Mouse (Mus musculus): Measurements from ENCODE around the gene Rasgrp1.

Gene Rasgrp1

GRCm38 (mm10) chr2:117342547-117343239, at the start of gene Rasgrp1:
Gene Rasgrp1 (minus strand): TSS chr2:117343001.
- DNase-seq (ENCODE audit: low spot score), result peak; percentile 10

DNA sequence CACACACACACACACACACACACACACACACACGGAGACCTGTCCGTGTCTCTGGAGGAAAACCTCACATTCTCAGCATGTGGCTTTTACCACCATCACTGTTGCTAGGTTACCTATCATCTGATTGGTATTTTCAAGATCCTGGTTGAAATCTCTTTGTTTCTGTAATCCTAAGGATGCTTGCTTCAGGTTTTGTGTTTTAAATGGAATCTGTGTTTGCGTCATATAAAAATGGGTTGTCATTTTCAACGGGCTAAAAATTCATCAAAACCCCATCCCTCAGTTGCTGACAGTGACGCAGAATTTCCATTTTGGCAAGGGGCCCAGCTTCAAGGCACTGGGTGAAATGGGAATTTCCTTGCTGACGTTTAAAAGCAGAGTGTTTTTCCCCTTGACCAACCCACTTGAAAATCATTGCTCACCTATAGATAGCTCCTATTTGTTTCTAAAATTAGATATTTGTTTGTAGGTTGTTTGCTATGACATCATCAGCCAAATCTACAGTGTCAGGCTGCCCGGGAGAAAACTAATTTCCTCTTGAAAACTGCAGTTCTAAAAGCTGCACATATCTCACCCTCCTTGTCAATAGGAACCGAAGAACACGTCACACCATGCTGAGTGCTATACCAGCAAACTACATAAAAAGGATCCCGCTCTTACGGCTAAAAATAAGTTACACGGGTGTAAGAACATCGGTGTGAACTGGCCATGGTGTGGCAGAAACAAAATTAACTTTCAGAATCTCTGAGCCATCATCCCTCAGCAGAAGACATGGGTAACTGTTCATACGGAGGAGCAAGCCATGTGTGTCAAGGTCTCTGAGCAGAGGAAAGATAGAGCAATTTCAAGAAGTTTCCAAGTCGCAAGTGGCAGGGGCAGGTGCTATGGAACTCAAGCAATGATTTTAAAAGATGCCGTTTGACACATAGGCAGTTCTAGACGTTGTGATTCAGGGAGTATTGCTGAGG, 47.4 kb upstream of the Rasgrp1 start:
- DNase-seq (ENCODE audit: low spot score), result no peak

DNA sequence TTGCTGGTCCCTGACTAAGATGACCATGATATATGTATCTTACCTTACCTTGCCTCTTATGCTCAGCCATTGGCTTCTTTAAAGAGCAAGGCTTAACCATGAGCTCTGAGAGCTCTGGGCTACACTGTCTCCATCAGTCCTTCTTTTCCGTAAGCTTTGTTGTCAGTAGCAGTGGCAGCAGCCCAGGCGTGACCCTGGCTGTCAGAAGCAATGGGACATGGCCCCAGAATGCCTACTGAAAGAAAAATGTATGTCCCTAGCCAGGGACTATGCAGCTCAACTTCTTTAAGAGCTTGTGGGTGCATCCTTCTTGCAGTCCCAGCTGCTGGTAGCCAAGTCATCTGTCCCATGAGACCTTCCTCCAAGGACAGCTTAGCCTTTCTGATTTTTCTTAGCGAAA, 46.7 kb upstream of the Rasgrp1 start:
- no peak for DNase-seq (ENCODE audit: low spot score)

GRCm38 (mm10) chr2:117388121-117388520, 45.3 kb upstream of the Rasgrp1 start:
- DNase-seq (ENCODE audit: low spot score), result no peak

- DNase-seq (ENCODE audit: low spot score), result no peak
Measured at GRCm38 (mm10) chr2:117386981-117387705, 44.3 kb upstream of the Rasgrp1 start.

GRCm38 (mm10) chr2:117386036-117386590, 43.3 kb upstream of the Rasgrp1 start:
- DNase-seq (ENCODE audit: low spot score), result no peak

DNA sequence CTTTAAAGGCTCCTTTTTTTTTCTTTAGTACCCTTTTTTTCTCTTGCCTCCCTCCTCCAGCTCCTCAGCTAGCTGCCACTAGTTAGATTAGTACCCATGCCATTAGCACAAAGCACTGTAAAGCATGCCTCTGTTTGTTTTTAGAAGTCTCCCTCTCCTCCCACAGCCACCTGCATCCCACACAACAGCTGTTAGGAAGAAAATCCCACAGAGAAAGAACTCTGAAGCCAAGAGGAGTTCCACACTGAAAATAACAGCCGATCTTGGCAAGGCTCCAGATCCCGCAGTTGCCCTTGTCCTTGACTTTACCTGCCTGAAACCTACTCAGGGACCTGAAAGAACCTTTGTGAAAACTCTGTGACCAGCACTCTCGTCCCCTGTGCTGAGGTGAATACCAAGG, 38.5 kb upstream of the Rasgrp1 start:
- DNase-seq (ENCODE audit: low spot score), result peak; percentile 16

DNA sequence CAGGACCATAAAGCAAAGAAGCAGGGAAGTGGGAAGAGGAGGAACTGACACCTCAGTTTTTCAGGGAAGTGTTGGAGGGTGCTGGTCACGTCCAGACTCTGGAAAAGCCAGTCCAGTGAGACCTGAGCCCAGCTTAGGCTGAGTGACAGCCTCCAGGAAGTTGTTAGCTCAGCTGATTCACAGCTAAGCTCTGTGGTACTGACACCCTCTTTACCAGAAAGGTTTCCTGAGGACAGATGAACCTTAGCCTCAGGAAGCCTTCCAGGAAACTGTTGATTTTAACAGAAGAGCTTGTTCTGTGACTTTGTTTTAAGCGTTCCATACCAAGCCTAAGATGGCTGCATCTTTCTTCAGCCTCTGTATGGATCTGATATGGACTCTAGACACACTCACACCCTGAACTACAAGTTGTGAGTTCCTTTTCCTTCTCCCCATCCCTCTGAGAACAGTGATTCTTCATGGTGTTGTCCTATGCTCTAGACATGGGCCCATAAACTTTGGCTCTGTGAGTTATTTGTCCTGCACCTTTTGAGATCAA, 31.6 kb upstream of the Rasgrp1 start:
- no peak for DNase-seq (ENCODE audit: low spot score)

DNA sequence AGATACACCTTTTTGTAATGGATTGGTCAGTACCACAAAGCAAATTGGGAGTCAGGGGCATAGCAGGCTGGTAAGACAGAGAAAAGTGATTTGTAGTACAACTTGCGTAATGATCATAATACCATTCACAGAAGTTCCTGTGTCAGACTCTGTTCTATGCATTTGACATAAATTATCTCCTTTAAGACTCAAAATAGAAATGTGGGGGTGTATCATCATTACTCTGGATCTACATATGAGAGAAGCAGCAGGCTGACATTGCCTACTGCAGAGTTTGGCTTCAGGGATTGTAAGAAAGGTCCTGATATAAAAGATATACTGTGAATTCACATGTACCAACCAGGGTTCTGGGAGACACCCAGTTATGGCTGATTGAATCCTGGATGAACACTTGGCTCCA, 28.9 kb upstream of the Rasgrp1 start:
- DNase-seq (ENCODE audit: low spot score), result no peak

- DNase-seq (ENCODE audit: low spot score), result no peak
Measured at GRCm38 (mm10) chr2:117366478-117366877, 23.7 kb upstream of the Rasgrp1 start.

- no peak for DNase-seq (ENCODE audit: low spot score)
Measured at GRCm38 (mm10) chr2:117364056-117364455, 21.3 kb upstream of the Rasgrp1 start.

- DNase-seq (ENCODE audit: low spot score), result no peak
Measured at GRCm38 (mm10) chr2:117357939-117358338, 15.1 kb upstream of the Rasgrp1 start.

DNA sequence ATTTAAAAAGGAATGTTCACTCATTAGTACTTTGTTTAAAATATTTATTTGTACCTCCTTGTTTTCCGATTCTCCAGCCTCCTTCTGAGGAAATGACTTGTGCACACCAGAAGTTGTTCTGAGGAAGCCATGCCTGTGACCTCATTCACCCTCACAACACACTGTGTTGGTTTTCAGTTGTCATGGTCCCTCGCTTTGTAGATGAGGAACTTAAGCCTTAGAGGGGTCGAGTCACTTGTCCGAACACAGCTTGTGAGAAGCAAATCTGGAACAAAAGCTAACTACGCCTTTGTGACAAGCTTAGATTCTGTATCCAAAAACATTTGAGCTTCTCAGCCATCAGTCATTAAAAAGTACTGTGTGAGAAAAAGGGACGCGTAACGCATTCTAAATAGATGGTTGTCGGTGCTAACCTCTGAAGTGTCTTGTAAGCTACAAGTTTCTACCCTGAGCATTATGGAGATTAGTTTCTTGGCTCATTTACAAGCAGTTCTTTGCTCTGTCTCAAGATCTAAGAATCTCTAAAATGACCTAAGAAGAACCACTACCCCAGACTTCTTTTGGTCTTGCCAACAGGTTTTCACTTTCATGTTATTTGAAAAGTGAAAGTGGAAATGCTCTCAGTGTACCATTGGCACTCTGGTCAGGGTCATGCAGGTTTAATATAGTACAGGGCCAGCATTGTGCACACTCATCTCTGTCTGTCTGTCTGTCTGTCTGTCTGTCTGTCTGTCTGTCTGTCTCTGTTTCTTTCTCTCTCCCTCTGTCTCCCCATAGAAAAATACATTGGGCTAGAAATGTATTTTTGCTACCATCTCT, 9.7 kb upstream of the Rasgrp1 start:
- no peak for DNase-seq (ENCODE audit: low spot score)

DNA sequence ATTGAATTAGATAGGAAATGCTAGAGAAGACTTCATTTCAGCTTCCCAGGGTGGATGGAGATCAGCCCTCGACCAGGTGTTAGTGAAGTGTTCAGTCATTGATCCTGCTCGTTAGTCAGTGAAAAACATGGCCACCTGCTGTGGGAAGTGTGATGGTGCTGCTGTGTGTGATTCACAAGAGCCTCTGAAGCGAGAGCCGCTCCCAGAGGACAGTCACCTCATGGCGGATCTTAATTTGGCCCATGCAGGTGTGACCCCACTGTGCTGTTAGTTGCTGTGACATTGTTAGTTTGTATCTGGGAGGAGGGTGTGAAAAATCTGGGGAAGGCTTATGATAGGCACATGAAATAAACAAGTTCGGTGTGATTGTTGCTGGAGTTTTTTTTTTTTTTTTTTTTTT, 7.3 kb upstream of the Rasgrp1 start:
- no peak for DNase-seq (ENCODE audit: low spot score)

DNA sequence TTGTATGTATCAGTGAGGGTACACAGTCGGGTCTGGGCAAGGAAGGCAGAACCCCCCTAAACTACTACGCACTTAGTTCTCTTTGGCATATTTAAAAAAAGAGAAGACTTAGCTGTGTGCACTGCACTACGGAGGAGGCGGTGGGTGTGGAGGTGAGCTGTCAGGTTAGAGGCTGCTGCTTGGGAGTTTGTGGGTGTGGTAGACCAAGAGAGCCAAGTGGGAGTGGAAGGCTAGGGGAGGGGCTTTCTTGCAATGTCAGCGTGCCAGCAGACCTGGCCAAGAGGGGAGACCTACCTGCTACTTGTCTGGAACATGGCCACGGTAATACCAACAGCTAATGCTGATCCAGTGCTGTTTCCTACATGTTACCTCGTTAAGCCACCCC, 431 bp upstream of the Rasgrp1 start:
- DNase-seq (ENCODE audit: low spot score), result no peak

- peak; percentile 56 for DNase-seq (ENCODE audit: low spot score)
Measured at GRCm38 (mm10) chr2:117342090-117342546, 683 bp downstream of the Rasgrp1 start.

GRCm38 (mm10) chr2:117338501-117338900, 4.3 kb downstream of the Rasgrp1 start:
- DNase-seq (ENCODE audit: low spot score), result no peak

DNA sequence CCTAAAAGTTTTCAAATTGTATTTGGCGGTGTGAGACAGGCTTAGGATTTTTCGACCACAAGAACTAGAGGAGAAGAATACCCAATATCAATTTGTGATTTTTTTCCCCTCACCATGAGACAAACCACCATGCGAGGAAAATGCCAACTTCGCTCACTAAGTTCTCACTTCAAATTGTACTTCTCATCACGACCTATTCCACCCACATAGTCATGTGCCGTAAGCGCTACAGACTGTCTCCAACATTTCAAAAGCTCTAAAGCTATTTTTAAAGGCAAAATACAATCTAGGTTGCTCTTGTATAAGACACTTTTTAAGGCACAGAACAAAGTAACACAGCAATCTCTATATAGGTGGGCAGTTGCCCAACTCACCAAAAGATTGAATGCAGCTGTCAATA, 4.9 kb downstream of the Rasgrp1 start:
- DNase-seq (ENCODE audit: low spot score), result no peak

- DNase-seq (ENCODE audit: low spot score), result no peak
Measured at GRCm38 (mm10) chr2:117336946-117337665, 5.7 kb downstream of the Rasgrp1 start.

DNA sequence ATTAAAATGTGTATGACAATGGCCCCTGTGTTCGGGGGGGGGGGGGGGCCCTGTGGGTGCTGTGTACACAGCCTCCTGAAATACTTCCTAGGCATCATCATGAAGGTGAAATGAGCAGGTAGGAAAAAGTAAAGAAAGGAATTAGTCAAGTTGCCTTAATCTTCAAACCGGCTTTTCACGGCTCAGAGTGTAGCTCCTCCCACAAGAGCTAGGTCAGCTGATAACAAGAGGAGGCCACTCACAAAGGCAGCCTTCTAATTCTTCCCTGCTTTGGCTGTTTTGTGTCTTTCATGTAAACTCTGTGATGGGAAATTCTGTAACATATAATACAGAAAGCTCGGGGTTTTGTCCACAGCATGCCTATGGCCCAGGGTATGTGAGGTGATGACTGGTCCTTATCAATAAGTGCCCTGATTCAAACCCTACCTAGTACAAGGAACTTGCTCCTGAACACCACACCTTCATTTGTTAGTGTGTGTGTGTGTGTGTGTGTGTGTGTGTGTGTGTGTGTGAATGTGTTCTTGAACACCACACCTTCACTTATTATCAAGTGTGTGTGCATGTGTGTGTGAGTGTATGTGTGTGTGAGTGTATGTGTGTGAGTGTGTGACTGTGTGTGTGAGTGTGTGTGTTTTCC, 7.1 kb downstream of the Rasgrp1 start:
- no peak for DNase-seq (ENCODE audit: low spot score)
